In the genomic region with DNA sequence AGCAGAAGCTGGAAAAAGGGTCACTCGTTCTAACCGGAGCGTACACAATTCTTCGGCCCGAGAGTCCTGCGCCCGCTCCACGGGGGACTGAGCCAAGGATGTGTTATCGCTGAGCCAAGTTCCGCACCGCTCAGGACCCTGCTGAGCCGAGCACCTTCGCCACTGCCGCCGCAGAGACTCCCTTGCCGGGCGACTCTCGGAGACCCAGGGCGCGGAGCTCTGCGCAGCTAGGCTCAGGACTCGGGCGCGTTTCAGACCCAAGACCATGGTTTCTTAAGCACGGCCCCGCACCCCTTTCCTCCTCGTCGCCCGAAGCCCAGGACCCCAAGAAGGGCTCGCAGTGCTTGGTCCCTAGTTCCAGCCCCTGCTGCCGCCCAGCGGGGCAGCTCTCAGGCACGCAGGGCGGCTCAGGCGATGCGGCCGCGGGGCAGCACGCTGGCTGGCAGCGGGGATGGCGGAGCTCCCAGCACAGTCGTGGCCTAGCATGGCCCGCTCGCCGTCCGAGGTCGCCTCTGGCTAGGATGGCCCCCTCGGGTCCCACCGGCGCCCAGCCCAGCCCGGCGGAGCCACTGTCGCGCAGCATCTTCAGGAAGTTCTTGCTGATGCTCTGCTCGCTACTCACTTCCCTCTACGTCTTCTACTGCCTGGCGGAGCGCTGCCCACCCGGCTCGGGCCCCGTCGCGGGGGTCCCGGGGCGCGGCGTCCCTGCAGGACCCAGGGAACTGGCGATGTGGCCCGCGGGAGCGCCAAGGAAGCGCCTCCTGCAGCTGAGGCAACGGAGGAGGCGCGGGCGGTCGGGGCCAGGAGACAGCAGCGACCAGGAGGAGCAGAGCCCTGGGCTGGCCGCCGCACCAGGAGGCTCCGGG, we compare ENCODE assay signal across 9 mouse cellular contexts. TPM values are rescaled to one million over a fixed set of nuclear protein-coding genes. Genes with fewer than 3 reads are reported as not detected.
DNase-seq lines count a peak whose midpoint lies in the region; ATAC-seq and TF ChIP-seq lines count a peak whose summit lies in the region.
"Had no signal": no experiment of that assay in that cellular context is flagged by ENCODE, and none has a peak within 500 bp of the region (broad histone marks: within the 10 kb centered on the region; RNA-seq: fewer than 3 reads in every experiment).

No protein-coding gene starts in this region.

- H3K4me1 ChIP-seq in embryonic facial prominence, embryonic 14.5 days (ENCODE audit: control insufficient read depth, insufficient read depth, low read length) = peaks cover 3% of the 10 kb centered on the region; the same call in 1 of the 2 replicates
- H3K4me1 ChIP-seq in heart, embryonic 15.5 days (replicated peaks) = peaks cover 20% of the 10 kb centered on the region
- H3K4me1 ChIP-seq in kidney, postnatal 0 days (replicated peaks; ENCODE audit: insufficient read depth, low read length) = peaks cover 12% of the 10 kb centered on the region; the same call in 1 of the 2 replicates
- peaks cover 15% of the 10 kb centered on the region for H3K4me1 ChIP-seq in lung, postnatal 0 days (ENCODE audit: insufficient read depth, low read depth, low read length)

- DNase-seq in thymus, postnatal 4 days = peak; percentile 30
- DNase-seq in thymus, postnatal 36 days = no peak
- DNase-seq in embryonic facial prominence, embryonic 14.5 days (ENCODE audit: low spot score) = peak; percentile 27
- peak; percentile 39 for DNase-seq in kidney, postnatal 0 days (ENCODE audit: low spot score)
- peak; percentile 12 for DNase-seq in lung, postnatal 0 days (ENCODE audit: low spot score)
- DNase-seq in ovary, postnatal 36 days (ENCODE audit: low spot score) = peak; percentile 40
- DNase-seq in cerebellum, adult 11-12 months = no peak

- H3K4me2 ChIP-seq in embryonic facial prominence, embryonic 14.5 days (ENCODE audit: low read depth, low read length) = peak overlapping the region; percentile 98
- peak overlapping the region; percentile 99 for H3K4me2 ChIP-seq in heart, embryonic 15.5 days
- peak overlapping the region; percentile 93 for H3K4me2 ChIP-seq in kidney, postnatal 0 days (ENCODE audit: low read length)
- H3K4me2 ChIP-seq in lung, postnatal 0 days (replicated peaks; ENCODE audit: low read depth, low read length) = peak overlapping the region; percentile 88

- under 1% methylated on average over 45 of the region's 81 CpGs for WGBS in embryonic facial prominence, embryonic 14.5 days
- under 1% methylated on average over 81 of the region's 81 CpGs for WGBS in heart, embryonic 15.5 days
- WGBS in kidney, postnatal 0 days = under 1% methylated on average over 77 of the region's 81 CpGs
- WGBS in lung, postnatal 0 days = 1% methylated on average over 71 of the region's 81 CpGs

- peak overlapping the region; percentile 84 for H3K27ac ChIP-seq in embryonic facial prominence, embryonic 14.5 days (replicated peaks; ENCODE audit: low read depth, low read length)
- H3K27ac ChIP-seq in heart, embryonic 15.5 days = no peak overlapping the region
- H3K27ac ChIP-seq in kidney, postnatal 0 days = peak overlapping the region; percentile 63
- H3K27ac ChIP-seq in lung, postnatal 0 days (ENCODE audit: low read length) = no peak overlapping the region
- H3K27ac ChIP-seq: macrophage had no signal

- H3K36me3 ChIP-seq in embryonic facial prominence, embryonic 14.5 days (ENCODE audit: control insufficient read depth, insufficient read depth, low read length) = no peaks in the 10 kb centered on the region
- H3K36me3 ChIP-seq in heart, embryonic 15.5 days = no peaks in the 10 kb centered on the region
- H3K36me3 ChIP-seq in kidney, postnatal 0 days (ENCODE audit: insufficient read depth, low read length) = no peaks in the 10 kb centered on the region
- no peaks in the 10 kb centered on the region for H3K36me3 ChIP-seq in lung, postnatal 0 days (ENCODE audit: insufficient read depth, low read length)

- no peak for TF ChIP-seq EP300 in lung, postnatal 0 days (IDR thresholded peaks at IDR 0.05)

- no peaks in the 10 kb centered on the region for H3K9me3 ChIP-seq in embryonic facial prominence, embryonic 14.5 days (ENCODE audit: control insufficient read depth, low read length)
- no peaks in the 10 kb centered on the region for H3K9me3 ChIP-seq in heart, embryonic 15.5 days (replicated peaks)
- H3K9me3 ChIP-seq in kidney, postnatal 0 days (replicated peaks; ENCODE audit: low read length) = no peaks in the 10 kb centered on the region
- H3K9me3 ChIP-seq in lung, postnatal 0 days (ENCODE audit: low read length) = no peaks in the 10 kb centered on the region

- H3K27me3 ChIP-seq in embryonic facial prominence, embryonic 14.5 days (replicated peaks; ENCODE audit: control insufficient read depth, insufficient read depth, low read length) = peaks cover 12% of the 10 kb centered on the region; the same call in 1 of the 2 replicates
- H3K27me3 ChIP-seq in heart, embryonic 15.5 days = peaks cover 60% of the 10 kb centered on the region
- no peaks in the 10 kb centered on the region; the same call in 1 of the 2 replicates for H3K27me3 ChIP-seq in kidney, postnatal 0 days (ENCODE audit: insufficient read depth, low read length)
- peaks cover 22% of the 10 kb centered on the region for H3K27me3 ChIP-seq in lung, postnatal 0 days (replicated peaks; ENCODE audit: insufficient read depth, low read length)

- ATAC-seq in embryonic facial prominence, embryonic 14.5 days (ENCODE audit: low read depth) = peak; percentile 62
- peak; percentile 34; the same call in 1 of the 2 replicates for ATAC-seq in heart, embryonic 15.5 days (replicated peaks; ENCODE audit: insufficient number of reproducible peaks, insufficient read depth, low FRiP score, low read depth)
- ATAC-seq in kidney, postnatal 0 days (replicated peaks; ENCODE audit: low FRiP score, low read depth) = peak; percentile 57
- peak; percentile 51 for ATAC-seq in lung, postnatal 0 days

- TF ChIP-seq CTCF in kidney, postnatal 0 days (IDR thresholded peaks at IDR 0.05; ENCODE audit: low read depth) = no peak
- TF ChIP-seq CTCF in lung, postnatal 0 days (IDR thresholded peaks at IDR 0.05) = no peak

- peak overlapping the region; percentile 68 for H3K4me3 ChIP-seq in embryonic facial prominence, embryonic 14.5 days (ENCODE audit: low read depth, low read length)
- H3K4me3 ChIP-seq in heart, embryonic 15.5 days = peak overlapping the region; percentile 60
- H3K4me3 ChIP-seq in kidney, postnatal 0 days (replicated peaks; ENCODE audit: low read depth, low read length) = peak overlapping the region; percentile 55
- peak overlapping the region; percentile 42 for H3K4me3 ChIP-seq in lung, postnatal 0 days (ENCODE audit: low read depth, low read length)

- H3K9ac ChIP-seq in embryonic facial prominence, embryonic 14.5 days (ENCODE audit: low read depth, low read length) = peak overlapping the region; percentile 83
- peak overlapping the region; percentile 58 for H3K9ac ChIP-seq in heart, embryonic 15.5 days
- peak overlapping the region; percentile 75 for H3K9ac ChIP-seq in kidney, postnatal 0 days (ENCODE audit: low read depth, low read length)
- peak overlapping the region; percentile 13 for H3K9ac ChIP-seq in lung, postnatal 0 days (replicated peaks; ENCODE audit: low read depth)

RNA-seq across cellular contexts. Expression of a gene that starts 0.6 kb away (rescaled TPM):
- polyA plus RNA-seq in embryonic facial prominence, embryonic 14.5 days (2014; fragmentation: Nextera tagmentation; extraction: Ambion mirVana) = 2.1 and 2.5 TPM in 2 replicates
- 0.33 and 0.37 TPM in 2 replicates for polyA plus RNA-seq in heart, embryonic 15.5 days (2015; fragmentation: Nextera tagmentation; extraction: Ambion mirVana)
- polyA plus RNA-seq in kidney, postnatal 0 days (2015; fragmentation: Nextera tagmentation; extraction: Ambion mirVana) = 1.5 and 2.2 TPM in 2 replicates
- 0.25 and 0.26 TPM in 2 replicates for polyA plus RNA-seq in lung, postnatal 0 days (2015; fragmentation: Nextera tagmentation; extraction: Ambion mirVana)
- polyA plus RNA-seq: macrophage had no signal

RNA-seq across cellular contexts. Expression of a gene that starts 0.7 kb away (rescaled TPM):
- 0.95 and 1.8 TPM in 2 replicates for polyA plus RNA-seq in embryonic facial prominence, embryonic 14.5 days (2014; fragmentation: Nextera tagmentation; extraction: Ambion mirVana)
- polyA plus RNA-seq in heart, embryonic 15.5 days (2015; fragmentation: Nextera tagmentation; extraction: Ambion mirVana) = 0.09 TPM in 1 of 2 replicates, not detected in the other
- 0.26 and 0.50 TPM in 2 replicates for polyA plus RNA-seq in kidney, postnatal 0 days (2015; fragmentation: Nextera tagmentation; extraction: Ambion mirVana)
- polyA plus RNA-seq in lung, postnatal 0 days (2015; fragmentation: Nextera tagmentation; extraction: Ambion mirVana) = not detected in 2 replicates
- polyA plus RNA-seq: macrophage had no signal

Comparison
In these comparisons a context has a peak if more than half of its experiments do, and no peak if none do; other contexts are left out.
1. DNase-seq: peak in thymus, postnatal 4 days (single experiment), embryonic facial prominence, embryonic 14.5 days (single experiment), kidney, postnatal 0 days (single experiment), lung, postnatal 0 days (single experiment) and ovary, postnatal 36 days (single experiment); none in thymus, postnatal 36 days (0 of 2) and cerebellum, adult 11-12 months (single experiment).
2. H3K27ac ChIP-seq: peak in embryonic facial prominence, embryonic 14.5 days (single experiment) and kidney, postnatal 0 days (single experiment); none in heart, embryonic 15.5 days (single experiment) and lung, postnatal 0 days (single experiment).
3. H3K9ac ChIP-seq: peak in every context shown above with its lines; median percentile 83 in embryonic facial prominence, embryonic 14.5 days; 75 in kidney, postnatal 0 days; 58 in heart, embryonic 15.5 days; 13 in lung, postnatal 0 days.
4. Peak in every context shown above with its lines, with median percentiles within 50 percentile points of each other: ATAC-seq, H3K4me2 ChIP-seq and H3K4me3 ChIP-seq.